Mouse (Mus musculus) kidney, postnatal 0 days (tissue): Measurements from ENCODE around the gene Fbxl7. TPM values are rescaled to one million over a fixed set of nuclear protein-coding genes. Genes with fewer than 3 reads are reported as not detected.

ENCODE experiments used
- ATAC-seq: fragments of 200-750 bp; cut with Nextera tagmentation; replicated peaks from 2 replicates; pipeline ENCODE4 v1.8.0; 2017; ENCODE audit warnings: low read depth, moderate number of reproducible peaks, moderate TSS enrichment, moderate library complexity; ENCODE audit not compliant: low FRiP score
- DNase-seq: peaks from one replicate; pipeline ENCODE4 v3.0.0-alpha.2; 2016; ENCODE audit warnings: low spot score
- H3K27ac ChIP-seq: fragments of 300-500 bp; sonication (generic); 2 replicates; pipeline ENCODE4 v1.5.1; 2014; ENCODE audit warnings: mild to moderate bottlenecking
- H3K27me3 ChIP-seq: fragments of 300-500 bp; sonication (generic); 2 replicates; pipeline ENCODE4 v1.6.1; 2014; ENCODE audit warnings: low read length, mixed read lengths; ENCODE audit not compliant: insufficient read depth
- H3K36me3 ChIP-seq: fragments of 300-500 bp; sonication (generic); 2 replicates; pipeline ENCODE4 v1.6.1; 2014; ENCODE audit warnings: low read length, mixed read lengths; ENCODE audit not compliant: insufficient read depth
- H3K4me1 ChIP-seq: fragments of 300-500 bp; sonication (generic); replicated peaks from 2 replicates; pipeline ENCODE4 v1.6.1; 2014; ENCODE audit warnings: antibody characterized with exemption, low read length, mixed read lengths; ENCODE audit not compliant: insufficient read depth
- H3K4me2 ChIP-seq: fragments of 300-500 bp; sonication (generic); 2 replicates; pipeline ENCODE4 v1.6.1; 2014; ENCODE audit warnings: mild to moderate bottlenecking, low read length, moderate library complexity, mixed read lengths
- H3K4me3 ChIP-seq: fragments of 300-500 bp; sonication (generic); replicated peaks from 2 replicates; pipeline ENCODE4 v1.5.1; 2014; ENCODE audit warnings: low read depth, low read length
- H3K9ac ChIP-seq: fragments of 300-500 bp; sonication (generic); 2 replicates; pipeline ENCODE4 v1.6.1; 2014; ENCODE audit warnings: low read depth, low read length
- H3K9me3 ChIP-seq: fragments of 300-500 bp; sonication (generic); replicated peaks from 2 replicates; pipeline ENCODE4 v1.6.1; 2016; ENCODE audit warnings: low read length, inconsistent platforms, mixed read lengths
- CTCF ChIP-seq: IDR thresholded peaks from 2 replicates; pipeline ENCODE4 v1.5.1; 2016; ENCODE audit warnings: antibody characterized with exemption, low read depth, mild to moderate bottlenecking, moderate library complexity
- WGBS: fragments of 180-500 bp; shearing (Covaris S2); extraction: QIAGEN DNeasy Blood & Tissue Kit; methylation state at CpG from one replicate; pipeline ENCODE4 v1.1.7; 2014; 5-methylcytosine and 5-hydroxymethylcytosine counted together
- polyA plus RNA-seq: library from polyadenylated mRNA; unstranded; fragments of >200 nt; fragmentation: Nextera tagmentation; extraction: Ambion mirVana; gene quantifications from 2 replicates; pipeline ENCODE4 v1.2.1, GENCODE M21; 2015

Gene Fbxl7
- polyA plus RNA-seq, 1 experiment from 2014 or later: 7.9 TPM

DNA sequence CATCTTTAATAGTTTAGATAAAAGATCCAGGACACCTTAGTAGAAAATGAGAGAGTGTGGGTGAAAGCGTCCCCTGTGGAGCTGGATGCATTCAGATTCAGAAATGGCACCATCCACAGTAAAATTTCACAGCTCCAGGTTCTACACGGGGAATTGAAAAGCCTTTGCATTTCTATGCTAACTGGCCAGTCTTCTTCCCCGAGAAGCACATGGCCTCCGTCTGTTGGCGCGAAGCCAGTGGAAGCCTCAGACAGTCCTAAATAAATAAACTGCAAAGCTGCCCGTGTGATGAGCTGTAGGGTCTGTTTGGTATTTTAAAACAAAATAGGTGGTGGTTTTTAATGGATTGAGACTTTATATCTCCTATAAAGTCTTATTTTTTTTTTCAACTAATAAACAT, 276.2 kb downstream of the Fbxl7 start:
- no peak overlapping the region for H3K27ac ChIP-seq
- no peak for ATAC-seq
- WGBS: 49% methylated on average over 7 of the region's 7 CpGs

DNA sequence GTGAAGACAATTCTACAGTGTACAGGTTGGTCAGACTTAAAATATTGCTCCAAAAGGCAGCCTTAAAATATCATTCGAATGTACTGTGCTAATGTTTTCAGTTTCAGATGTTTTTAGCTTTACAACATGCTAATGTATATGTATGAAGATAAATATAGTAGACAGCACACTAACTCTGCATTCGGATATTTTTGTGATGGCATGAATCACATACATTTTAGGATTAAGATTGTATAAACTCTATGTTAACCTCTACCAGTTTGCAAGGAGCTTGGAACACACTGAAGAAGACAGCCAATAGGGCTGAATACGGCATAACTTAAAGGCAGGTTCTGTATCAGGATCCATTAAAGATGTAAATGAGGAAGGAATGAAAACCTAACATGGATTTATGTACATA, 299.1 kb downstream of the Fbxl7 start:
- no peak for TF ChIP-seq CTCF

More for the DNA sequence above, 276.2 kb downstream of the Fbxl7 start:
- Histone ChIP-seq H3K27me3 (no peaks in the 10 kb centered on the region), H3K36me3 (no peaks in the 10 kb centered on the region), H3K4me1 (no peaks in the 10 kb centered on the region), H3K9me3 (no peaks in the 10 kb centered on the region), H3K9ac (no peak overlapping the region), H3K4me3 (no peak overlapping the region), H3K4me2 (no peak overlapping the region)
- no peak for TF ChIP-seq CTCF
- DNase-seq: peak; percentile 70

DNA sequence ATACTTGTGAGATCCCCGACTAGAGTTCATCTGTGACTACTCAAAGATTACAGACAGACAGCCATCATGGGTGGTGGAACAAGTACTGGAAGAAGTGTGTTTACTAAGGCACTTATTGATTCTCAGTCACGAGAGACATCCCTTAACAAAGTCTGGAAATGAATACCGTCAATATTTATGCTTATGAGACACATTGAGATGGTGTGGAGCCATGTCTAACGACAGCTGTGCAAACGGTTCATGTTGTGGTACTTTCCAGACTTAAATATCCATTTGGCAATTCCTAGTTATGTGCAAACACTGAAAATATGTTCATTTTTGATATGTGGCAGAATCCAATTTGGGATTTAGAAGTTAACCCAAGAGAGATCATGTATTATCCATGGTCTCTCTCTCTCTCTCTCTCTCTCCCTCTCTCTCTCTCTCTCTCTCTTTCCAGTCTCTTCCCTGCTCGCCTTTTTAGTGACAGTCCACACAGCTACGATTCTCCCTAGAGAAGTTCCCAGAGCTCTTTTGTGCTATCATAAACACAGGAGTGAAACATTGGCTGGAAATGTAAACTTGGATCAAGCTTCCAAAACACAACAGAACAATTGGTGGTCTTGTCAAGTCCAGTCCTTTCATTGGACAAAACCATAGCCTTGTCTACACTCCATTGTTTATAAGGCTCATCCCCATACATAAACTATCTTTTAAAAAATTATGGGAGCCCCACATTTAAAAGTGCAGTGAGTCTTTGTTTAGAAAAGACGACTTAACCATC, 315.3 kb downstream of the Fbxl7 start:
- ATAC-seq: no peak
- no peak overlapping the region for H3K9ac ChIP-seq
- no peaks in the 10 kb centered on the region for H3K9me3 ChIP-seq
- WGBS: 83% methylated on average over 8 of the region's 8 CpGs
- H3K4me3 ChIP-seq: no peak overlapping the region
- no peak overlapping the region for H3K4me2 ChIP-seq
- no peak for TF ChIP-seq CTCF
- no peaks in the 10 kb centered on the region for H3K36me3 ChIP-seq
- no peak overlapping the region for H3K27ac ChIP-seq
- no peak for DNase-seq
- no peaks in the 10 kb centered on the region for H3K4me1 ChIP-seq
- H3K27me3 ChIP-seq: no peaks in the 10 kb centered on the region

More for the DNA sequence above, 299.1 kb downstream of the Fbxl7 start:
- no peaks in the 10 kb centered on the region for H3K36me3 ChIP-seq
- 88% methylated on average over 3 of the region's 3 CpGs for WGBS
- H3K27ac ChIP-seq: no peak overlapping the region
- ATAC-seq (no peak), DNase-seq (no peak)
- no peaks in the 10 kb centered on the region for H3K27me3 ChIP-seq
- H3K9ac ChIP-seq: no peak overlapping the region
- no peaks in the 10 kb centered on the region for H3K9me3 ChIP-seq
- H3K4me3 ChIP-seq: no peak overlapping the region
- H3K4me2 ChIP-seq: no peak overlapping the region
- no peaks in the 10 kb centered on the region for H3K4me1 ChIP-seq

DNA sequence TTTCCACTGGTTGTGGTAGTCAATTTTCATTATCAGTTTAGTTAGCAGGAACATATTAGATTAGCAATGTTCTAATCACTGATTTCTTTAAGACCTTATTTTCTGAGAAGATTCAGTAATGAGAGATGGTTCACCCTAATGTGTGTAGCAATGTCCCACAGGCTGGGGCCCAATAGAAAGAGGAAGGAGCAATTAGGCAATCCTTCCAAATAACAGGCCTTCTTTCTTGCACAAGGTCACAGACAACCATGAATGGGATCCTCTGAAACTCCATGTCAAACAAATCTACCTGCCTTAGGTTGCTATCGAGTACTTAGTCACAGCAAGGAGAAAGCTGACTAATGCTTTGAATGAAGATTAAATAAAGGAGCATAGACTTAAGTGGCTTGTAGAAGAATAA, 316.9 kb downstream of the Fbxl7 start:
- Histone ChIP-seq H3K27ac (no peak overlapping the region), H3K9ac (no peak overlapping the region), H3K4me1 (no peaks in the 10 kb centered on the region), H3K36me3 (no peaks in the 10 kb centered on the region), H3K4me2 (no peak overlapping the region), H3K4me3 (no peak overlapping the region), H3K9me3 (no peaks in the 10 kb centered on the region), H3K27me3 (no peaks in the 10 kb centered on the region)
- DNase-seq (no peak), ATAC-seq (no peak)
- 93% methylated on average over 1 of the region's 1 CpGs for WGBS
- no peak for TF ChIP-seq CTCF

DNA sequence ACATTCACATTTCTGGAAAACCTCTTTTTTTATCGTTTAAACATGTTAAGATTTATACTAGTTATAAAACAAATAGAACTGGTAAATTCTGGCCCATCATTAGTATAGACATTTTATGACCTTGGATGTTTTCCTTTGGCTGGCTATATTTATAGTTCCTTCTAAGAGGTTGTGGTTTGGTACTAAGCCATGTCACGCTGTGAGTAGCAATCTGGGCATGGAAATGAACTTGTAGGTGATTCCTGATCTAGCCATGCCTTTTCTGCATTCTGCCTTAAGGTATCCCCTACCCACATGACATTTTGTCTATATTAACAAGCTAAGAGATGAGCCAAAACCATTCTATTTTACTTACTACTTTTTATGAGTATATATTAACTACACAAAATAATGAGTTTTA, 329.3 kb downstream of the Fbxl7 start:
- no peak overlapping the region for H3K9ac ChIP-seq
- WGBS: 52% methylated on average over 2 of the region's 2 CpGs
- H3K4me3 ChIP-seq: no peak overlapping the region
- H3K36me3 ChIP-seq: no peaks in the 10 kb centered on the region
- H3K9me3 ChIP-seq: no peaks in the 10 kb centered on the region
- no peak overlapping the region for H3K27ac ChIP-seq
- ATAC-seq (no peak), DNase-seq (peak; percentile 27)
- H3K27me3 ChIP-seq: no peaks in the 10 kb centered on the region
- H3K4me2 ChIP-seq: no peak overlapping the region
- no peaks in the 10 kb centered on the region for H3K4me1 ChIP-seq
- TF ChIP-seq CTCF: no peak

DNA sequence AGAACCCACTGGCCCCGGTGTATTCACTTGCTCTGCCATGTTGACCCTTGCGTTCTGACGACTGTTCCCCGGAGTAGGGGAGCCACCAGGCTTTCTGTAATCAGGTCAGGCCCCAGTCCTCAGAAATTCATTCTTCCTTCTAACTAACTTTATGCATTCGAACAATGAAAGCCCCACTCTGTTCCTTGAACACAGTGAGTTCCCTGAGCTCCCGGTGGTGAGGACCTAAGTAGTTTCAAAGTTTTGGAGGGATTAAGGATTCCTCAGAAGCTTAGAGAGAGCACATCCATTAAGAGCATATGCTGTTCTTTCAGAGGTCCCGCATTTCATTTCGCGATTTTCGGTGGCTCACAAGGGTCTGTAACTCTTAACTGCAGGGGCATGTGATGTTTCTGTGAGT, 341.8 kb downstream of the Fbxl7 start:
- DNase-seq (no peak), ATAC-seq (no peak)
- TF ChIP-seq CTCF: no peak
- Histone ChIP-seq H3K9me3 (no peaks in the 10 kb centered on the region), H3K27ac (no peak overlapping the region), H3K4me1 (no peaks in the 10 kb centered on the region), H3K4me3 (no peak overlapping the region), H3K27me3 (no peaks in the 10 kb centered on the region), H3K36me3 (peaks cover 8% of the 10 kb centered on the region; the same call in 1 of the 2 replicates), H3K4me2 (no peak overlapping the region), H3K9ac (no peak overlapping the region)
- 79% methylated on average over 10 of the region's 10 CpGs for WGBS
